Mouse (Mus musculus): ENCODE results near the gene H2-DMa. TPM values are rescaled to one million over a fixed set of nuclear protein-coding genes. Genes with fewer than 3 reads are reported as not detected.
"Not testable (repeated sequence)": the region's sequence is repeated elsewhere in the genome, so short reads cannot be mapped to it uniquely, and the experiment has no call there.

The H2-DMa gene
- polyA plus RNA-seq, 1 experiment from 2014 or later = 11.1 TPM

DNA sequence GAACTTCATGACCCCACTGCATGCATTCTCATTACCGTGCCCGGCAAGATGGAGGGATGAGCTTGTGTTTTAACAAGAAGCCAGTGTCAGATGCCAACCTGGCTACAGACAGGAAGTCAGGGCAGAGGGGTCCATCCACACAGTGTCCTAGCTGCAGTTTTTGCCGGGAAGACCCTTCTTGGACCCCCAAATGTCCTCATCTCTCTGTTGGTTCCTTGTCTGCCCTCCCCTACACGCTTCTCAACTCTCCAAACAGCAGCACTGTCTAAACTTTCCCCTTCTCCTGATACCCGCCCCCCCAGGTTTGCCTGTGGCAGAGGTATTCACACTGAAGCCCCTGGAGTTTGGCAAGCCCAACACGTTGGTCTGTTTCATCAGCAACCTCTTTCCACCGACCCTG lies 18.3 kb downstream of the H2-DMa start:
- Histone ChIP-seq H3K4me2 (no peak overlapping the region), H3K4me3 (replicated peaks) (no peak overlapping the region), H3K4me1 (replicated peaks) (peaks cover 21% of the 10 kb centered on the region), H3K27ac (no peak overlapping the region), H3K27me3 (peaks cover 55% of the 10 kb centered on the region), H3K9me3 (no peaks in the 10 kb centered on the region), H3K36me3 (no peaks in the 10 kb centered on the region), H3K9ac (replicated peaks) (no peak overlapping the region)
- WGBS = 64% methylated on average over 7 of the region's 7 CpGs
- no peak for ATAC-seq (ENCODE audit: insufficient number of reproducible peaks, insufficient read depth, low FRiP score, low TSS enrichment, low read depth)

DNA sequence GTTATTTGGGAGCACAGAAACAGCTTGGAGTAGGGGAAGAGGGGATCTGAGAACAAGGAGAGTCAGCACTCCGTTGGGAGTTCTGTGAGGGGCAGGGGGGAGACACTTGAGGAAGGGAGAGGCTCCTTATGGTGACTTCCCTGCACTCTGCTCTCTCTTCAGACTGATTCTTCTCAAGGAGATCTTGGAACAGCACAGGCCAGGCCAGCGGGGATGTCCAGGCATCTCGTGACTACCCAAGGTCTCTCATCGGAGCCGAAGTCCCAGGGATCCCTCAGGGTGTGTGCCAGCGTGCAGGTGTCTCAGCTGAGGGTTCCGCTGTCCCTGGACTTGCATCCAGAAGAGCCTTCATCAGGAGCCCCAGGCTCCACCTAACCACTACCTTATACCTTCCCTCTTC lies 19.3 kb downstream of the H2-DMa start:
- 84% methylated on average over 7 of the region's 7 CpGs for WGBS
- no peak overlapping the region for H3K4me3 ChIP-seq (replicated peaks)
- peak overlapping the region; percentile 63; the same call in 1 of the 2 replicates for H3K4me2 ChIP-seq
- peaks cover 29% of the 10 kb centered on the region for H3K4me1 ChIP-seq (replicated peaks)
- H3K27me3 ChIP-seq = peaks cover 55% of the 10 kb centered on the region
- no peaks in the 10 kb centered on the region for H3K9me3 ChIP-seq
- H3K36me3 ChIP-seq = no peaks in the 10 kb centered on the region
- no peak overlapping the region for H3K9ac ChIP-seq (replicated peaks)
- no peak for ATAC-seq (ENCODE audit: insufficient number of reproducible peaks, insufficient read depth, low FRiP score, low TSS enrichment, low read depth)
- H3K27ac ChIP-seq = no peak overlapping the region

DNA sequence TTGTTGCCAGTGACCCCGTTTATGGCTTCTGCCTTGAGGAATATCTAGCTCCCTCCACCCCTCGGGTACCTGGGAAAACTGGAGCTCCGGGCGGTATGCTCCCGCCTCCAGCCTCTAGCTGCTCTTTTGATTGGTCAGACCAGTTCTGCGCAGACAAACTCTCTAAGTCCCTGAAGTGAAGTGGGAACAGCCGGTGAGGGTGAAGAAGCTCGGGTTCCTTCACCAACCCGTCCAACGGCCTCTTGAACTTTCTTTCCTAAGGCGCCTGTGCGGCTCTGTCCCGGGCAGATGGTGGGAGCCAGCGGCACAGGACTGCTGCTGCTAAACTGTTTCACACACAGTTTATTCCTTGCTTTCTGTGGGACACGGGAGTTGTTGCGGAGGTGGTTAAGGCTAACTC lies 20.1 kb downstream of the H2-DMa start:
- Histone ChIP-seq H3K9ac (replicated peaks) (no peak overlapping the region; the same call in 1 of the 2 replicates), H3K27ac (no peak overlapping the region), H3K4me2 (peak overlapping the region; percentile 63), H3K4me3 (replicated peaks) (peak overlapping the region; percentile 34), H3K27me3 (peaks cover 55% of the 10 kb centered on the region), H3K36me3 (no peaks in the 10 kb centered on the region), H3K4me1 (replicated peaks) (peaks cover 29% of the 10 kb centered on the region), H3K9me3 (no peaks in the 10 kb centered on the region)
- WGBS = 1% methylated on average over 16 of the region's 16 CpGs
- ATAC-seq (ENCODE audit: insufficient number of reproducible peaks, insufficient read depth, low FRiP score, low TSS enrichment, low read depth) = no peak

DNA sequence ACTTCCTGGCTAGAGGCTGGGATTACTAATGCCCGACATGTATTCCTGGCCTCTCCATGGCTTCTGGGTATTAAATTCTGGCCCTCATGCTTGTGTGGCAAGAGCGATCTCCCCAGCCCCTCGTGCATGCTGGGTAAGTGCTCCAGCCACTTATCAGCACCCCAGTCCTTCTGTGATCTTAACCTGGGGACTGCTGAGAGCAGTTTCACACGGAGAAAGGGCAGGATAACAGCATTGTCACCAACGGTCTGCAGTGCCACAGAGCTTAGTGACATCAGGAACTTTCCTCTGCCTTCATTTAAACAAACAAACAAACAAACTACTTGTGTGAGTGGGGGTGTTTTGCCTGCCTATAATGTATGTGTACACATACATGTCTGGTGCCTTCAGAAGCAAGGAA lies 20.9 kb downstream of the H2-DMa start:
- no peaks in the 10 kb centered on the region for H3K36me3 ChIP-seq
- peaks cover 55% of the 10 kb centered on the region for H3K27me3 ChIP-seq
- H3K4me3 ChIP-seq (replicated peaks) = no peak overlapping the region
- 11% methylated on average over 5 of the region's 5 CpGs for WGBS
- H3K27ac ChIP-seq = no peak overlapping the region
- no peak for ATAC-seq (ENCODE audit: insufficient number of reproducible peaks, insufficient read depth, low FRiP score, low TSS enrichment, low read depth)
- peaks cover 29% of the 10 kb centered on the region for H3K4me1 ChIP-seq (replicated peaks)
- no peak overlapping the region for H3K9ac ChIP-seq (replicated peaks)
- H3K9me3 ChIP-seq = no peaks in the 10 kb centered on the region
- H3K4me2 ChIP-seq = peak overlapping the region; percentile 63; the same call in 1 of the 2 replicates

DNA sequence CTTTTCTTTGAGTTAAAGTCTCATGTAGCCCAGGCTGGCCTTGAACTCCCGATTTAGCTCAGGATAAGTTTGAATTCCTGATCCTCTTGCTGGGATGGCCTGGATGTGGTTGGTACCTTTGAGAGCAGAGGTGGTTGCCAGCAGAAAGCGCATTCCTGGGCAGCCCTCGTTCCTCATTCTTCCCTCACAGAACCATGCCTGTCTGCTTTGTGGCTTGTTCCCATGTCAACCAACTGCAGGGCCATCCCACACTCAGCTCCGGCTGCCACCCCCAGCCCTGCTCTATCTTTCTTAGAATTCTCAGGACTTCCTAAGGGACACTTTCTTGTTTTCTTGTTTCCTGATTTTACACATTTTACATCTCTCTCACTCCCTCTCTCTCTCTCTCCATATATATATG lies 22.1 kb downstream of the H2-DMa start:
- Histone ChIP-seq H3K4me2 (no peak overlapping the region), H3K36me3 (no peaks in the 10 kb centered on the region), H3K27ac (no peak overlapping the region), H3K4me3 (replicated peaks) (no peak overlapping the region), H3K9me3 (no peaks in the 10 kb centered on the region), H3K27me3 (peaks cover 51% of the 10 kb centered on the region), H3K4me1 (replicated peaks) (peaks cover 22% of the 10 kb centered on the region), H3K9ac (replicated peaks) (no peak overlapping the region)
- 60% methylated on average over 4 of the region's 4 CpGs for WGBS
- no peak for ATAC-seq (ENCODE audit: insufficient number of reproducible peaks, insufficient read depth, low FRiP score, low TSS enrichment, low read depth)

DNA sequence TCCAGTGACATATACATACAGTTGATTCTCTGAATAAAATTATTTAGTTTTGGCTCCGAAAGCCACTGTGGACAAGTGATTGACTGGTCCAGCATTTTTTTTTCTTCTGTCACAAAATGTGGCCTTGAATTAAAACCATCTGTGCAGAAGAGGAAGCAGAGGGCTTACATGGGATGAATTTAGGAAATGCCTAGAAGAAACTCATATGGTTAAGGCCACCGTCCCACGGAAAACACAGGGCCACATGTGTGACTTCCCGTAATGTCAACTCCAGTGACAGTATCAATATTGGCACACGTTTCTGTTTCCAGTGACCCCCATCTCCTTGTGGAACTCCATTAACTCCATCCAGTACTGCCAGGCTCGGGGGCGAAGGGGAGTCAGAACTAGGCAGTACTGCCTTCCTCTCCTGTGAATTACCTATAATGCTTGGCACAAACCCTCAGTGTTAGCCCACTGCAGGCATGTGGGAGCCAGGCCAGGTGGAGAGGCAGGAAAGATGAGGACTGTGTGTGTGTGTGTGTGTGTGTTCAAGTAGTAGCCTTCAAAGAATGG lies 23.2 kb downstream of the H2-DMa start:
- no peak; the same call in 1 of the 2 replicates for ATAC-seq (ENCODE audit: insufficient number of reproducible peaks, insufficient read depth, low FRiP score, low TSS enrichment, low read depth)
- WGBS = 49% methylated on average over 7 of the region's 7 CpGs
- Histone ChIP-seq H3K27ac (no peak overlapping the region), H3K36me3 (no peaks in the 10 kb centered on the region), H3K9me3 (no peaks in the 10 kb centered on the region), H3K4me3 (replicated peaks) (no peak overlapping the region), H3K27me3 (peaks cover 41% of the 10 kb centered on the region), H3K4me2 (no peak overlapping the region), H3K4me1 (replicated peaks) (peaks cover 22% of the 10 kb centered on the region), H3K9ac (replicated peaks) (no peak overlapping the region)

DNA sequence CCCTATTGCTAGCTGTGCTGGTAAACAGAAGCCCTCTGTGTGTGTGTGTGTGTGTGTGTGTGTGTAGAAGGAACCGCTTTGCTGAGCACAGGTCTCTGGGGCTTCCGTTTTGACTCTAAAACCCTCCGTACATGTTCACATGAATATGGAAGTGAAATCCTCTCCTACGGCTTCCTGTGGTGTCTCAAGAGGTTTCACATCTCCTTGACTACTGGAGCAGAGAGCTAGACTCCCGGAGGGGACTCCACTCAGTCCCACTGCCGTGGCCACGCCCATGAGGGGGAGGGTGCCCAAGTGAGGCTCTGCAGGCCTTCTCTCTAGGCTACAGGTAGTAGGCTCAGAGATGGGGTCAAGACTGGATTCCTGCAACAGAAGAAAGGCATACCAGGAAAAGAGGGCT lies 23.7 kb downstream of the H2-DMa start, which contains the start of gene H2-DMb2:
TSS of gene H2-DMb2 (plus strand) at position 275 of the 400 bp plus-strand sequence.
- WGBS = 42% methylated on average over 7 of the region's 7 CpGs
- H3K9me3 ChIP-seq = no peaks in the 10 kb centered on the region
- H3K36me3 ChIP-seq = no peaks in the 10 kb centered on the region
- peaks cover 22% of the 10 kb centered on the region for H3K4me1 ChIP-seq (replicated peaks)
- H3K27ac ChIP-seq = no peak within 1 kb of the TSS
- ATAC-seq (ENCODE audit: insufficient number of reproducible peaks, insufficient read depth, low FRiP score, low TSS enrichment, low read depth) = no peak
- peaks cover 36% of the 10 kb centered on the region for H3K27me3 ChIP-seq
- no peak within 1 kb of the TSS for H3K4me2 ChIP-seq
- no peak within 1 kb of the TSS for H3K4me3 ChIP-seq (replicated peaks)
- H3K9ac ChIP-seq (replicated peaks) = no peak within 1 kb of the TSS

DNA sequence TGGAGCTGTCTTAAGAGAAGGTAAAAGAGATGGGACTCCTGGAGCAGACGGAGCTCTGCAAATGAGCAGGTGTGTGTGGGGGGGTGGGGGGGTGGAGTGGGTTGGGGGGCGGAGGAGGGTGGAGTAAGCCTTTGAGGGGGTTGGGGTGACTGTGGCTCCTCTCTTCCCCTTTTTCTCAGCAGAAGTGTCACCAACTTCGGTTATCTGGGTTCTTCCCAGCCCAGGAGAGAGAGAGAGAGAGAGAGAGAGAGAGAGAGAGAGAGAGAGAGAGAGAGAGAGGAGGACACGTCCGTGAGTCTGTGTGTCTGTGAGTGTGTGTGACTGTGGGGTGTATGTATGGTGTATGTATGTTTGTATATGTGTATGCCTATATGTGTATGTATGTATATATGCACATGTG lies 24.1 kb downstream of the H2-DMa start:
- H3K27ac ChIP-seq = no peak overlapping the region
- H3K4me1 ChIP-seq (replicated peaks) = peaks cover 22% of the 10 kb centered on the region
- 67% methylated on average over 4 of the region's 5 CpGs for WGBS
- H3K9me3 ChIP-seq = no peaks in the 10 kb centered on the region
- H3K9ac ChIP-seq (replicated peaks) = no peak overlapping the region
- no peak overlapping the region for H3K4me3 ChIP-seq (replicated peaks)
- H3K4me2 ChIP-seq = no peak overlapping the region
- H3K36me3 ChIP-seq = no peaks in the 10 kb centered on the region
- peaks cover 31% of the 10 kb centered on the region for H3K27me3 ChIP-seq
- ATAC-seq (ENCODE audit: insufficient number of reproducible peaks, insufficient read depth, low FRiP score, low TSS enrichment, low read depth) = no peak

DNA sequence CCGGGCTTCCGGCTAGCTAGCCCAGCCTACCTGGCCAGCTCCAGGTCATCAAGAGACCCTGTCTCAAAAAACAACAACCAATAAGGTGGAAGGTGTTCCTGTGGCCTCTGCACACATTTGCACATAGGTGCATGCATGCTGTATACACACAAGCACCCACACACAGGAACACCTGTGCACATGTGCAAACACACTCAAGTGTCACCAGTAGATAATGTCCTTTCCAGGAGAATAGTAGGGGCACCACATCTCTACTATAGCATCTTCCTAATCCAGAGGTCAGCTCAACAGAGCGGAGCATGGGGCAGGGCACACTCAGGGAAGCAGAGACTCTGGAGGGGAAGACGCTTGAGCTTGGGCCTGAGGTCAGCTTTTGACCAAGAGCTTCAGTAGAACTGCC lies 24.9 kb downstream of the H2-DMa start:
- not testable (repeated sequence) for H3K36me3 ChIP-seq; H3K9me3 ChIP-seq; H3K27ac ChIP-seq; ATAC-seq (ENCODE audit: insufficient number of reproducible peaks, insufficient read depth, low FRiP score, low TSS enrichment, low read depth); H3K9ac ChIP-seq (replicated peaks); H3K4me2 ChIP-seq; H3K4me3 ChIP-seq (replicated peaks)
- 85% methylated on average over 4 of the region's 4 CpGs for WGBS
- Histone ChIP-seq H3K27me3 (peaks cover 24% of the 10 kb centered on the region), H3K4me1 (replicated peaks) (peaks cover 17% of the 10 kb centered on the region)

DNA sequence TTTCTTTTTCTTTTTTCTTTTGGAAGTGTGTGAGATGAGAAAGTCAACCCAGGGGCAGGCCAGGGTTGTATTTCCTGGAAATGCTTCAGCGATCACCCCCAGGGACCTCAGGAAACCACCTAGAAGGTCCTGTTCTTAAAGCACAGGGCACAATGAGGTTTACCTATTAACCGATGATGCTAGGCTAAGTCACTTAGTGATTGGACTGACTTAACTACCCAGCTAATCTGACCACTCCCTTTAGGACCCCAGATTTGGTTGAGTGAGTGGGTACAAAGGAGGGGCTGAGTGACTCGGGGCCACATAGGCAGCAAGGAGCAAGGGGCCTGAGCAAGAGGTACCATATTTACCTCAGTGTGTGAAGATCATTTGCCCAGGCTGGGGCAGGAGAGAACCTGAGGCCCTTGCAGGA lies 25.6 kb downstream of the H2-DMa start:
- Histone ChIP-seq H3K36me3 (no peaks in the 10 kb centered on the region), H3K4me2 (no peak overlapping the region), H3K9ac (replicated peaks) (no peak overlapping the region), H3K4me3 (replicated peaks) (no peak overlapping the region), H3K4me1 (replicated peaks) (peaks cover 14% of the 10 kb centered on the region), H3K9me3 (no peaks in the 10 kb centered on the region), H3K27me3 (peaks cover 16% of the 10 kb centered on the region), H3K27ac (no peak overlapping the region)
- no peak for ATAC-seq (ENCODE audit: insufficient number of reproducible peaks, insufficient read depth, low FRiP score, low TSS enrichment, low read depth)
- 83% methylated on average over 3 of the region's 3 CpGs for WGBS

DNA sequence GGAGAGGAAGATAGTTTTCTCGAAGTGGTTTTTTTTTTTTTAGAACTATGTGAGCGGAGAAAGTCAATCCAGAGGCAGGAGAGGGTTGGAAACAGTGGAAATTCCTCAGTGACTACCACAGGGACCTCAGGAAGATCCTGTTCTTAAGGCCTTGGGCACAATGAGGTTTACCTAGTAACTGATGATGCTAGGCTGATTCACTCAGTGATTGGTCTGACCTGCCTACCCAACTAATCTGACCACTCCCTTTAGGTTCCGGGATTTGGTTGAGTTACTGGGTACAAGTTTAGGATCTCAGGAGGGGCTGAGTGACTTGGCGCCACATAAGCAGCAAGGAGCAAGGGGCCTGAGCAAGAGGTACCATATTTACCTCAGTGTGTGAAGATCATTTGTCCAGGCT lies 33.6 kb downstream of the H2-DMa start, which contains the start of gene H2-DMb1:
TSS of gene H2-DMb1 (plus strand) at position 150 of the 400 bp plus-strand sequence.
- 52% methylated on average over 4 of the region's 4 CpGs for WGBS
- no peak for ATAC-seq (ENCODE audit: insufficient number of reproducible peaks, insufficient read depth, low FRiP score, low TSS enrichment, low read depth)
- no peaks in the 10 kb centered on the region for H3K9me3 ChIP-seq
- no peaks in the 10 kb centered on the region for H3K4me1 ChIP-seq (replicated peaks)
- no peak within 1 kb of the TSS for H3K4me3 ChIP-seq (replicated peaks)
- no peaks in the 10 kb centered on the region; the same call in 1 of the 2 replicates for H3K27me3 ChIP-seq
- H3K27ac ChIP-seq = no peak within 1 kb of the TSS
- H3K9ac ChIP-seq (replicated peaks) = no peak within 1 kb of the TSS
- no peaks in the 10 kb centered on the region for H3K36me3 ChIP-seq
- H3K4me2 ChIP-seq = no peak within 1 kb of the TSS

DNA sequence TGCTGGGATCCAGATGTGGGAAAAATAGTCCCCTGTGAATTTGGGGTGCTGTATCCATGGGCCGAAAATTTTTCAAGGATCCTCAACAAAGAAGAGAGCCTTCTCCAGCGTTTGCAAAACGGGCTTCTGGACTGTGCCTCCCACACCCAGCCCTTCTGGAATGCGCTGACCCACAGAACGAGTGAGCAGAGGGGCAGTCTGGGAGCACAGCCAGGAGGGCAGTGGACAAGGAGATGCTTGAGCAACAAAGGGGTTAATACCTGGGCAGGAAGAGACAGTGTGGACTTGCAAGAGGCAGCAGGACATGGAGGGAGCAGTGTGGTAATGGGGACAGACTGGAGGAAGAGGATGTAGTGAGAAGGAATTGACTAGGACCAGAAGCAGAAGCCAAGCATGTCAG lies 36.2 kb downstream of the H2-DMa start:
- Histone ChIP-seq H3K4me3 (replicated peaks) (no peak overlapping the region), H3K9ac (replicated peaks) (no peak overlapping the region), H3K4me1 (replicated peaks) (no peaks in the 10 kb centered on the region), H3K27ac (no peak overlapping the region), H3K4me2 (no peak overlapping the region), H3K36me3 (no peaks in the 10 kb centered on the region), H3K27me3 (peaks cover 7% of the 10 kb centered on the region), H3K9me3 (no peaks in the 10 kb centered on the region)
- 61% methylated on average over 5 of the region's 5 CpGs for WGBS
- ATAC-seq (ENCODE audit: insufficient number of reproducible peaks, insufficient read depth, low FRiP score, low TSS enrichment, low read depth) = no peak

Data from limb, embryonic 12.5 days (tissue).